Mouse (Mus musculus) olfactory bulb, adult 2 months (tissue): Measurements from ENCODE around the gene Parp2. TPM values are rescaled to one million over a fixed set of nuclear protein-coding genes. Genes with fewer than 3 reads are reported as not detected.
A peak's percentile ranks its signal among the peaks of the same experiment; 100 is the strongest.

Experiments used
- H3K27ac ChIP-seq: fragments of 200-500 bp; 2 replicates; pipeline ENCODE4 v1.5.1; 2012; ENCODE audit warnings: low read depth, low read length; ENCODE audit not compliant: insufficient read depth
- H3K4me1 ChIP-seq: fragments of 200-500 bp; 2 replicates; pipeline ENCODE4 v1.6.1; 2012; ENCODE audit warnings: low read length; ENCODE audit not compliant: control insufficient read depth, insufficient read depth
- H3K4me3 ChIP-seq: fragments of 200-500 bp; 2 replicates; pipeline ENCODE4 v1.5.1; 2012; ENCODE audit warnings: mild to moderate bottlenecking, low read depth, low read length, moderate library complexity; ENCODE audit not compliant: insufficient read depth
- CTCF ChIP-seq: fragments of 200-500 bp; IDR thresholded peaks from 2 replicates; pipeline ENCODE4 v1.5.1; 2012; ENCODE audit warnings: low read depth, mild to moderate bottlenecking, low read length, moderate library complexity; ENCODE audit not compliant: insufficient read depth
- POLR2A ChIP-seq: fragments of 200-500 bp; IDR thresholded peaks from 2 replicates; pipeline ENCODE4 v1.6.1; 2012; ENCODE audit warnings: mild to moderate bottlenecking, low read depth, low read length, moderate library complexity; ENCODE audit not compliant: insufficient read depth
- WGBS: fragments of 180-500 bp; shearing (Covaris S2); methylation state at CpG from one replicate; pipeline ENCODE4 v1.1.7; 2018; 5-methylcytosine and 5-hydroxymethylcytosine counted together
- polyA plus RNA-seq: library from polyadenylated mRNA; stranded (reverse); fragments of >200 nt; gene quantifications from 2 replicates; pipeline ENCODE4 v1.2.4, GENCODE M21; 2012; ENCODE audit warnings: low replicate concordance; ENCODE audit not compliant: missing spikeins, insufficient read depth, insufficient read length

Parp2 gene
- polyA plus RNA-seq = not detected in 2 replicates

DNA sequence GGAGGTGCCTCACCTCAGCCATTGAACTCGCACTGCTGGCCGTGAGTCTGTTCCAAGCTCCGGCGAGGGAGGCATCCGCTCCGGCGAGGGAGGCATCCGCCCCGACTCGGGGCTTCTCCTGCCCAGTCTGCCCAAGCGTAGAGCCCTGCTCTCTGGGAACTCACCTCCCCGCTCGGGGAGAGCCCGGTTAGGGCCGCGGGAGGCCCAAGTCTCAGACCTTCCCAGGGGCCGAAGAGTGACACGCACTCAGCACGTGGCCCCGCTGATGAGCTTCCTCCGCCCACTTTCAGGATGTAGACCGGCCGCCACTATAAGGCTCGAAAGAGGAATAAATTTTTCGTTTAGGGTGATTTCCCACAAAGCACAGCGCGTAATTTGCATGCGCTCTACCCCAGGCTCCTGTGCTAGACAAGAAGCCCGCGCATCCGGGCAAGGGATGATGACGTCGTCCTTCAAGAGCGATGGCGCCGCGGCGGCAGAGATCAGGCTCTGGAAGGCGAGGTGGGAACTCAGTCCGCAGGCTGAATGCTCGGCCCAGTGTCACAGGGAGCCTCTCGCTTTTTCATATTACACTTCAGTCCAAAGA lies at the start of gene Parp2, which contains the start of gene Ccnb1ip1:
Gene Parp2, plus strand, starts transcription at position 355 of the 586 bp plus-strand sequence.
Gene Ccnb1ip1, minus strand, starts transcription at position 246 of the 586 bp plus-strand sequence.
- WGBS = under 1% methylated on average over 42 of the region's 42 CpGs
- TF ChIP-seq CTCF = no peak
- peak; percentile 65; the same call in 1 of the 2 replicates for TF ChIP-seq POLR2A
- H3K27ac ChIP-seq = peak within 1 kb of the TSS; percentile 78
- peaks cover 3% of the 10 kb centered on the region; the same call in 1 of the 2 replicates for H3K4me1 ChIP-seq
- H3K4me3 ChIP-seq = peak within 1 kb of the TSS; percentile 75

DNA sequence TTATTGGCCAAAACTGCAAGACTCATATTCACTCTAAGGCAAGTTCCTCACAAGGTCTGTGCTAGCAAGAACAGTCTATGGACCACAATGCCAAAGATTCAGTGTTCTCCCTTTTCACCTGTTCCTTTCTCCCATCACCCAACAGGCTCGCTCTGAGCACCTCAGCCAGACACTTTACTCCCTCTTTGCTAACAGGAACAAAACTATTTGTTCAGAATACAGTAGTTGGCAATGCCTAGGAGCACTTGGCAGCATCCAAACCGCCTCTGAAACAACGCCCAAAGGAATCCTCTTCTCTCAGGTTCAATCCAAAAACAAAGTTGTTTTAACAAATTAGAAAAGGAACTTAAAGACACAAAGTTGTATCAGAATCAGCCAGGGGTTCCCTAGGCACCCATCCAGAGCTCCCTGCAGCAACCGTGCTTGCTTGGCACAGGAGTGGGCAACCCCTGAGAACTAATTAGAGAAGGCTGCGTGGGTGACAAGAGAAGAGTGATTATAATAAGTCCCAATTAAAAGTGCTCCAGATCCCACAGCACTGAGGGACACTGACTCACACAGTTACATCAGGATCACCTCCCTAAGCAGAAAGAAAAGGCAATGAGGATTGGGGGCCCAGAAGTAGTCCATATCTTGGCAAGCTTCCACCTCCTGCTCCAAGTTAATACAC lies 49.1 kb upstream of the Parp2 start:
- no peaks in the 10 kb centered on the region for H3K4me1 ChIP-seq
- H3K4me3 ChIP-seq = no peak overlapping the region
- WGBS = 18% methylated on average over 5 of the region's 5 CpGs
- no peak overlapping the region for H3K27ac ChIP-seq
- no peak for TF ChIP-seq POLR2A

DNA sequence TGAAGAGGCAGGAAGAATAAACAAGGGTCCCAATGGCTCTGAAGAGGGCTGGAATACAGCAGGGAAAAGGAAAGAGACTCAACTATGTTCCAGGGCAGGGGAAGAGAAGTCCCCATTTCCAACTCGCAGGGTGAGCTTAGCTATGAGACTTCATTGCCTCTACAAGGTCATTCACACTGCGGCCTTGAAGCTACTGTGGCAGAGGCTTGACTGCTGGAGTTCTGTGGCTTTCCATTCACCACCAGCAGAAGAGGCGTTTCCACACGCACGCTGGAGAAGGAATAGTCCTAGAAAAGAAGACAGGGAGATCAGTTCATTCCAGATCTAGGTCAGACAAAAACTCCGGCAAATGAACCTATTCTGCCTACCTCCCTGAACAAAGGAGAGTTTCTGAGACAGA lies 41.9 kb upstream of the Parp2 start:
- 80% methylated on average over 6 of the region's 6 CpGs for WGBS
- no peak overlapping the region for H3K4me3 ChIP-seq
- TF ChIP-seq CTCF (no peak), POLR2A (no peak)

DNA sequence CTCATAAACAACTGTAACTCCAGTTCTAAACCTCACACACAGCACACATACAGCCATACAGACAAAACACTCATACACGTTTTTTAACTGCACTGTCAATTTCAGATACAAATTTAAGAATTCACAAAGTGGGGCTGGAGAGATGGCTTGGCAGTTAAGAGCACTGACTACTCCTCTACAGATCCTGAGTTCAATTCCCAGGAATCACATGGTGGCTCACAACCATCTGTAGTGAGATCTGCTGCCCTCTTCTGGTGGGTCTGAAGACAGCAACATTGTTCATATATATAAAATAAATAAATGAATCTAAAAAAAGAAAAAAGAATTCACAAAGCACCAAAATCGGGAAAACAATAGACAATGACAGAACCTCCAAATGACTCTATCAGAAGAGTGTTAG lies 36.3 kb upstream of the Parp2 start:
- 84% methylated on average over 2 of the region's 2 CpGs for WGBS
- Histone ChIP-seq H3K27ac (no peak overlapping the region), H3K4me3 (no peak overlapping the region), H3K4me1 (no peaks in the 10 kb centered on the region)
- no peak for TF ChIP-seq CTCF
- TF ChIP-seq POLR2A = no peak

More for the DNA sequence above, 41.9 kb upstream of the Parp2 start:
- H3K4me1 ChIP-seq = no peaks in the 10 kb centered on the region
- H3K27ac ChIP-seq = no peak overlapping the region

DNA sequence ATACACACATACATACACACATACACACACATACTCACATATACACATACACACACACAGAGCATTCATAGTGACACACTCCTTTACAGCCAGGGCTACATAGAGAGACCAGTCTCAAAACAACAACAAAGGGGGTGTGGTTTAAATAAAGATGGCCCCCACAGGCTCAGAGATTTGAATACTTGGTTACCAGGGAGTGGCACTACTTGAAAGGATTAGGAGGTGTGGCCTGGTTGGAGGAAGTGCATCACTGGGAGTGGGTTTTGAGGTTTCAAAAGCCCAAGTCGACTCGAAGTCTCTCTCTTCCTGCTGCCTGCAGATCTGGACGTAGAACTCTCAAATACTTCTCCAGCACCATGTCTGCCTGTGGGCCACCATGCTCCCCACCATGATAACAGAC lies 25.5 kb upstream of the Parp2 start:
- no peak overlapping the region for H3K27ac ChIP-seq
- 90% methylated on average over 3 of the region's 3 CpGs for WGBS
- no peak for TF ChIP-seq POLR2A
- TF ChIP-seq CTCF = no peak
- 0 out of 2 replicates have a peak, but pooled peaks cover 3% of the 10 kb centered on the region for H3K4me1 ChIP-seq
- H3K4me3 ChIP-seq = no peak overlapping the region

DNA sequence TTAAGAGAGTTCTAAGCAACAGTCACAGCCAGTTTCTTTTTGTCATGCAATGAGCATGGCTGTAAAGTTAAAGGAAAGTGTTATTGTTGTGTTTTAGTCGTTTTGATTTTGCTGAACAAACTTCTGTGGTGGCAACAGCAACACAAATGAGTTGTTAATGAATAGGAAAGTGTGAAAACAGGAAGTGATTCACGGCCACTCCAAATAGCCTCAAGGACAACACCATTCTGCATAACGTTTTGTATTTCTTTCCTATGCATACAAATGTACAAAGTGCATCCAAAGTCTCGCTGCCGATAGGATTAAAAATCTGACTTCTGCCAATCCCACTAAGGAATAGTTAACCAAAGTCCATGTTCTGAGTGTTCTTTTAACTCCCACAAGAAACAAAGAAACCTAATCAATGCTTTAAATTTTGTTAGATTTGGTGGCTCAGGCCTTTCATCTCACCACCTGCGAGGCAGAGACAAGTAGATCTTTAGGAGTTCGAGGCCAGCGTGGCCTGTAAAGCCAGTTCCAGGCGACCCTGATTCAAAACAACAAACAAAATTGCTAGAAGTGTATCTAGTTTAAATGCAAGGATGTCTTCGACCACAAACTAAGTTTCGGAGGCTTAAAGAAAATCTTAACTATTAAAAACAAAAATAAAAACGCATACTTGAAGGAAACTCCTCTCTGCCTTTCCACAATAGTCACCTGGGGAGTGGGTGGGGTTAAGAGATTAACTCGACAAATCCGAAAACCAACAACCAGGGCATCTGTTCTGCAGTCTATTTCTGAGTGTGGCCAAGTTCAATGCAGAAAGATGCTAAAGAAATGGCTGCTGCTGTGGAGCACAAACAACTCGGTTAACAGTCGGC lies 23.0 kb upstream of the Parp2 start:
- Histone ChIP-seq H3K4me3 (peak overlapping the region; percentile 97), H3K27ac (no peak overlapping the region), H3K4me1 (0 out of 2 replicates have a peak, but pooled peaks cover 3% of the 10 kb centered on the region)
- no peak for TF ChIP-seq CTCF
- TF ChIP-seq POLR2A = no peak
- WGBS = 8% methylated on average over 16 of the region's 16 CpGs

DNA sequence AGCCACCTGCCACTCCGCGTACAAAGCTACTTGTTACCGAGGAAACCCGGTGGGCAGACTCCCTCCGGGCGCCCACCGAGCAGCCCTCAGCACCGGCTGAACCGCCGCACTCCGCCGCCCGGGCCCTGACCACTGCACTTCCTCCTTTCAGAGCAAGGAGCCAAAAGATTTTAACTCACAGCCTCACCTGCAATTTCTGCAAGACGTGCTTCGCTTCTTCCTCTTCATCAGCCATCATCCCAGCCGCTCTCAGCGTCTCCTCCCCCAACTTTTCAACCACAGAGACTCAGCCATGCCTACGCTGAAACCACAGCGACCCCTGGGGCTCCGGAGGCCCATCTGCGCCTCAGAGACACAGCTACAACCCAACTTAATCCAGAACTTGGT lies 22.4 kb upstream of the Parp2 start, which contains the start of gene Ttc5:
Gene Ttc5, minus strand, starts transcription at position 269 of the 387 bp plus-strand sequence.
- Histone ChIP-seq H3K4me1 (0 out of 2 replicates have a peak, but pooled peaks cover 3% of the 10 kb centered on the region), H3K27ac (peak within 1 kb of the TSS; percentile 47; the same call in 1 of the 2 replicates), H3K4me3 (peak within 1 kb of the TSS; percentile 97)
- TF ChIP-seq POLR2A (no peak), CTCF (peak; percentile 79)
- under 1% methylated on average over 21 of the region's 21 CpGs for WGBS

DNA sequence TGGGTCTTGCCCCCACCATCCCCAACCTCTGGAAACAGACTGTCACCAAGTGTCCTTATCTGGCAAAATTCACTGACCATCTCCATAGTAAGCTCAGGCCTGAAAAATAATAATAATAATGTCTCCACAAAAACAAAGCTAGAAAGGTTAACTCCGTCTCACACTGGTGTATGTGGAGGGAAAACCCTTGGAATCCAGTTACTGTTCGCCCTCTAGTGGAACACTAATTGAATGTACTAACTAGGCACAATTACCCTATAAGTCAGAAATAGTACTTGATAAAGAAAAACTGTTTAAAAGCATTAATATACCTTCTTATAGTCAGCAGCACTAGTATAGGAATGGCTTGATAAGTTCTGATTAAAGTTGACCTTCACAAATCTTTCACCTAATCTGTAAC lies 19.5 kb upstream of the Parp2 start:
- Histone ChIP-seq H3K4me3 (no peak overlapping the region), H3K4me1 (0 out of 2 replicates have a peak, but pooled peaks cover 2% of the 10 kb centered on the region), H3K27ac (no peak overlapping the region)
- TF ChIP-seq CTCF (no peak), POLR2A (no peak)
- 4% methylated on average over 2 of the region's 2 CpGs for WGBS
